Mouse (Mus musculus): ENCODE data around the gene Clec16a.
A peak's percentile ranks its signal among the peaks of the same experiment; 100 is the strongest.

The Clec16a gene

DNA sequence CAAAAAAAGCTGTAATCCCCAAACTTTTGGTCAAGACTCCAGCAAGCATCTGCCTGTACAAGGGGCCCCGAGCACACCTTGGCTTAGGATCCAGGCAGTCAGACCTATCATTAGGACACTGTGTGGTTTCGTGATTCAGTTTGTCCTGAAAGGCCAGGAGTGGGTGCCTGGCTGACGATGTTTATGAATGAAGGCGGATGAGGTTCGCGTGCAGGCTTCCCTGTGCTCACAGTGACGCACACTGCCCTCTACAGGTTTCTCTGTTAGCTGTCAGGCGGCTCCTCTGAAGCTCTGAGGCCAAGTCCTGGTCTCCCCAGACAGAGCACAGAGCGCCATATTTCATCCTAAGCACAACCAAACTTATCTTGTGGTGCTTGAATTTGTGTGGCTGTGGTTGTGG, 241.1 kb downstream of the Clec16a start:
- DNase-seq (ENCODE audit: low read depth, low spot score) = peak; percentile 96

DNA sequence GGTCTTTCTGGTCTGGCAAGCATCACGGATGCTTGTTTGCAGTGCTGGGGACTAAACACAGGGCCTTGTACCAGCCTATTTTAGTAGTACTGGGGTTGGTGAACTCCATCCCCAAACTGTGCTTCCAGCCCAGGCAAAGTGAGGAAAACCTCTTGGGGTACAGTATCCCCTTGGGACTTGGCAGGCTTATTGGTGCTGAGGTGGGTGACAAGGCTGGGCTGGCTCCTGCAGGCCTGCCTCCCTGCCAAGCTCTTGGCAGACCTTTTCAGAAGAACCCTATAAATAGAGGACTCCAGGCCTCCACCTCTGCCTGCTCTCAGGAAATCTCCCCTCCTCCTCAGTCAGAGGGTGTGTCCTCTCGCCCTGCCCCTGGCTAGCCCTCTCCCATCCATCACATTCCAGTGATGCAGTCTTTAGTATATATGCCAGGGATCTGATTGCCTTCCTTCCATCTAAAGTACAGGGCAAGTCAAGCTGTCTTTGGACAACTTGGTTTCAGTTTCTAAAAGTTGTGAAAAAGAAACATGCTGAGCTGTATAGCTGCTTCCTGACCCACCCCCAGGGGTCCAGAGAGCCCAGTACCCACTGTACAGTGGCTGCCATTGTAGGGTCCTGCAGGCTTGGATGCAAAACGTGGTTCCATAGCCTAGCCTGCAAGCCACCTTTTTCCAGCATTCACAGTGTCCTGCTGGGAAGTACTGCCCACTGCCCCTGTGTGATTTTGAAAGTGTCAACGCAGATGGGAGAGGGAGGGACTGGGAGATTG, 241.8 kb downstream of the Clec16a start:
- no peak for DNase-seq (ENCODE audit: low read depth, low spot score)

DNA sequence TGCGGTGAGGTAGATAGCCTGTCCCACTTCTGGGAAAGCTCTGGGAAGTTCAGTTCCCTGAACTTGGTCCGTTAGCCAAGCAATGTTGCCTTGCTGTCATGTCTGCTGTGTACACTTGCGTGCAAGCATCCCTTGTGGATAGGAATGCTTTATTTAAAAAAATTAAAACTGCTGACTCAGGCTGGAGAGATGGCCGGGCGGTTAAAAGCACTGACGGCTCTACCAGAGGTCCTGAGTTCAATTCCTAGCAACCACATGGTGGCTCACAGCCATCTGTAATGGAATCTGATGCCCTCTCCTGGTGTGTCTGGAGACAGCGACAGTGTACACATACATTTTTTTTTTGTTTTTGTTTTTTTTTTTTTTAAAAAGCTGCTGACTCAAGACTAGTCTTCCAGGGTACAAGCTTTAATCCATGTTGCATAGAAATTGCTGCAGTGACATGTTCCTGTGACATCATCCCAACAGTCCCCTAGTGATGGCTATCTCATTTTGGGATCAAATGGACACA, 242.5 kb downstream of the Clec16a start:
- no peak for DNase-seq (ENCODE audit: low read depth, low spot score)

DNA sequence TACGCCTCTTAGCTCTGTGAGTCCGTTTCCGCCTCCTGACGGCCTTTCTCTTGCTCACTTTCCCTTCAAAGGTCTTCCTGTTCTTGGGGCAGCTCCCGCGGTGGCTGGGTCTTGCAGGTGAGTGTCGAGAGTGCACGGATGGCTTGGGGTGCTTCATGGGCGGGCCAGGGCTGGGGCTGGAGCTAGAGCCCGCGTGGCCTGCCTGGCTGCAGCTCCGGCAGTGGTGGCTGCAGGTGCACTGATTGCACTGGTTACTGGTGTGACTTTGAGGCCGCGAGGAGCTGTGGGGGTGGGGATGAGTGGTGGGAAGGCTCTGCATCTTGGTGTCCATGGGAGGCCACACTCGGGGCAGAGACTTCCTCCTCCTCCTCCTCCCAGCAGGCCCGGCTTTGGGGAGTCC, 243.1 kb downstream of the Clec16a start, which contains the start of gene Tnp2:
Tnp2 (minus strand) TSS at position 390 of the 400 bp plus-strand sequence.
- no peak for DNase-seq (ENCODE audit: low read depth, low spot score)

DNA sequence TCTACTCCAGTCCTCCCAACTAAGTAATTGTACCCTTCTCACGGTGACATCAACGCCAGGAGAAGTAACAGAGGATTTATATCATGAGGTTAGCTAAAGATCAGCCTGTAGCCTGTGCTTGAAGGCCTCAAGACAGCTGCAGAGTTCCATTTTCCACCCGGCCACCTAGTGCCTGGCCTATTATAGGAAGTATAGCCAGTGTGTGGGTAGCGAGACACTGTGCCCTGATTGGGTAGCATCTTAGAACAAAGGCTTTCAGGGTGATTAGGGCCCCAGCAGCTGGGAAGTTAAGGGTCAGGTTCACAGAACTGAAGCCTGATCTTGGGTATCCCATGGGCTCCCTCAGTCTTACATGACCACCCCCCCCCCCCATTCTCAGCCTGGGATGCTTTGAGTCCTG, 243.7 kb downstream of the Clec16a start:
- DNase-seq (ENCODE audit: low read depth, low spot score) = no peak

DNA sequence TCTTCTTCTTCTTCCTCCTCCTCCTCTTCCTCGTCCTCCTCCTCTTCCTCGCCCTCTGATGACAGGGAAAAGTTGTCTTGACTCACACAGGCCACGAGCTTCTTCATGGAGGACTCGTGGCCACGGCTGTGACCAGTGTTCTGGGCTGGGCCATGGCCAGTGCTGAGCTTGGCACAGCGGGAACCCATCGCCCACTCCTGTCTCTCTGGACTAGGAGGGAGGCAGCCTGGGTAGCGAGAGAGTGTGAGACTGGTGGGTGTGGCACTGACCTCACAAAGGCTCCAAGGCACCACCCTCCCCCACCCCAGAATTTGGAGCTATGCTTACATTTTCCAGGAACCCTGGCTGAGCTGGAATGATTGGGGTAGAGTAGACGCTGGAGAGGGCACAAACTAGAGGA, 245.6 kb downstream of the Clec16a start, which contains the start of gene Prm3:
Prm3 (minus strand) TSS at position 213 of the 400 bp plus-strand sequence.
- no peak for DNase-seq (ENCODE audit: low read depth, low spot score)
